Mouse (Mus musculus): ENCODE measurements around the gene Atp6v1fnb. TPM values are rescaled to one million over a fixed set of nuclear protein-coding genes. Genes with fewer than 3 reads are reported as not detected.
A peak's percentile ranks its signal among the peaks of the same experiment; 100 is the strongest.

The Atp6v1fnb gene
- polyA plus RNA-seq, 1 experiment from 2014 or later = not detected

DNA sequence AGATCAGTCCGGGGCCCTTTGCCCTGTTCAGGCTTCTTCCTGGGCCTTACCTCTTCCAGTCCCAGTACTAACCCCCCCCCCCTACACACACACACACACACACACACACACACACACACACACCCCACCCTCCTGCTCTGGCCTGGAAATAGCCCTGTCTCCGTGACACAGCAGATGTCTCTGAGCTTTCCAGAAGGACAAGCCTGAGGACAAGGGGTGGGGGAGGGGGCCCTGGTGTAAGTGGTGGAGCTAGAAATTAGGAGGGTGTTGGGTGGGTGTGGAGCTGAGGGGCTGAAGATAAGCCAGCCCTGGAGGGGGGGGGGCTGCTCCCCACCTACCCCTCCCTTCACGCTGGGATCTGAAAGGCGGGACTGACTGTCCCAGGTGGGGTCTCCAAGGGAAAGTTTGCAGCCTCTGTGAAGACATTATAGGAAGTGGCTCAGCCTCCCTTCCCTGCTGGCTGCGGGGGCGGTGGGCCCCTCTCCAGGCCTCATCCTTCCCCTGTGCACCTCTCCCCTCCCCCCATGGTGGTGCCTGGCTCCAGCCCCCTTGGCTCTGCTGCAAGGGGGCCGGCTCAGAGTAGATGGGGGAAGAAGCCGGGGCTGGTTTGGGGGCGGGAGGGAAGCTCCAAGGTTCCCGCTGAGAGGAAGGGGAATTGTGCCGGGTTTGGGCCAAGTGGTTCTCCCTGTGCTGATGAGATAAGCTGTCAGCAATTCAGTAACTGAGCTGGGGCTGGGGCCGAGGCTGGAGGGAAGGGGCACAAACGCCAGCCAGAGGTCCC is 36.1 kb upstream of the Atp6v1fnb start:
- Histone ChIP-seq H3K4me2 (peak overlapping the region; percentile 82), H3K4me1 (peaks cover 70% of the 10 kb centered on the region), H3K9ac (peak overlapping the region; percentile 18; the same call in 1 of the 2 replicates), H3K27me3 (peaks cover 12% of the 10 kb centered on the region; the same call in 1 of the 2 replicates), H3K27ac (peak overlapping the region; percentile 87), H3K36me3 (peaks cover 23% of the 10 kb centered on the region), H3K4me3 (peak overlapping the region; percentile 61), H3K9me3 (no peaks in the 10 kb centered on the region)
- WGBS = 6% methylated on average over 13 of the region's 13 CpGs
- ATAC-seq (ENCODE audit: insufficient number of reproducible peaks, low FRiP score, low TSS enrichment, low read depth) = peak; percentile 70

- Histone ChIP-seq H3K9ac (no peak overlapping the region), H3K36me3 (peaks cover 32% of the 10 kb centered on the region), H3K4me1 (peaks cover 65% of the 10 kb centered on the region), H3K9me3 (no peaks in the 10 kb centered on the region), H3K27me3 (peaks cover 12% of the 10 kb centered on the region; the same call in 1 of the 2 replicates), H3K27ac (peak overlapping the region; percentile 87), H3K4me2 (peak overlapping the region; percentile 82), H3K4me3 (peak overlapping the region; percentile 61)
- peak; percentile 55 for ATAC-seq (ENCODE audit: insufficient number of reproducible peaks, low FRiP score, low TSS enrichment, low read depth)
- WGBS = 14% methylated on average over 6 of the region's 6 CpGs
These were observed 35.2 kb upstream of the Atp6v1fnb start for GRCm38 (mm10) chr6:29435940-29436451.

GRCm38 (mm10) chr6:29436461-29436934 is 34.7 kb upstream of the Atp6v1fnb start:
- peak overlapping the region; percentile 82 for H3K4me2 ChIP-seq
- H3K36me3 ChIP-seq = peaks cover 37% of the 10 kb centered on the region
- peaks cover 12% of the 10 kb centered on the region; the same call in 1 of the 2 replicates for H3K27me3 ChIP-seq
- peak overlapping the region; percentile 61 for H3K4me3 ChIP-seq
- no peak for ATAC-seq (ENCODE audit: insufficient number of reproducible peaks, low FRiP score, low TSS enrichment, low read depth)
- H3K27ac ChIP-seq = peak overlapping the region; percentile 87
- H3K9ac ChIP-seq = 0 out of 2 replicates have a peak overlapping the region, but pooled peaks have one; percentile 21
- no peaks in the 10 kb centered on the region for H3K9me3 ChIP-seq
- peaks cover 61% of the 10 kb centered on the region for H3K4me1 ChIP-seq
- 11% methylated on average over 11 of the region's 11 CpGs for WGBS

- Histone ChIP-seq H3K4me1 (peaks cover 36% of the 10 kb centered on the region), H3K27me3 (peaks cover 6% of the 10 kb centered on the region; the same call in 1 of the 2 replicates), H3K9ac (no peak overlapping the region), H3K36me3 (peaks cover 64% of the 10 kb centered on the region), H3K4me3 (no peak overlapping the region), H3K4me2 (no peak overlapping the region), H3K27ac (no peak overlapping the region), H3K9me3 (no peaks in the 10 kb centered on the region)
- 62% methylated on average over 4 of the region's 4 CpGs for WGBS
- no peak for ATAC-seq (ENCODE audit: insufficient number of reproducible peaks, low FRiP score, low TSS enrichment, low read depth)
These were observed 32.0 kb upstream of the Atp6v1fnb start for GRCm38 (mm10) chr6:29439251-29439650.

DNA sequence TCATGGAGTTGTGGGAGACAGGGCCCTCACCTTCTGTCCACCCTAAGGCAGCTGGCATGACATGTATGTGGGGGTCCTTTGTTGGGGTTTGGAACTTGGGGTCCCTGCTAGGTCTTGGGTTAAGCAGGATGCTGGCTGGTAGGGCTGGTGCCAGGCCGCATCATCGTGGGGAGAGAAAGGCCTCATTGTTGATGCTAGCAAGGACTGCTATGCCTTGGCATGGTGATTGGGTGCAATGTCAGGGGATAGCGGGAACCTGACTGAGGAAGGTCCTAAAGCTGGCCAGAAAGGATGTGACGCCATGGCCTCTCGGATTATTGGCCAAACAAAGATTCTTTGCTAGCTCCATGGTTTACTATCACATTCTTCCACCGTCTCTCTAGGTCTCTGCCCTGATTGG is 31.4 kb upstream of the Atp6v1fnb start:
- 88% methylated on average over 6 of the region's 6 CpGs for WGBS
- Histone ChIP-seq H3K36me3 (peaks cover 69% of the 10 kb centered on the region), H3K27ac (no peak overlapping the region)

GRCm38 (mm10) chr6:29444773-29445172 is 26.5 kb upstream of the Atp6v1fnb start:
- Histone ChIP-seq H3K4me2 (no peak overlapping the region), H3K36me3 (peaks cover 95% of the 10 kb centered on the region), H3K27me3 (no peaks in the 10 kb centered on the region), H3K9me3 (no peaks in the 10 kb centered on the region), H3K4me1 (no peaks in the 10 kb centered on the region), H3K9ac (no peak overlapping the region), H3K4me3 (no peak overlapping the region), H3K27ac (no peak overlapping the region)
- WGBS = 70% methylated on average over 11 of the region's 11 CpGs
- no peak for ATAC-seq (ENCODE audit: insufficient number of reproducible peaks, low FRiP score, low TSS enrichment, low read depth)

More for the DNA sequence above, 31.4 kb upstream of the Atp6v1fnb start:
- Histone ChIP-seq H3K4me3 (no peak overlapping the region), H3K4me1 (peaks cover 31% of the 10 kb centered on the region), H3K9me3 (no peaks in the 10 kb centered on the region), H3K27me3 (0 out of 2 replicates have a peak, but pooled peaks cover 3% of the 10 kb centered on the region), H3K9ac (no peak overlapping the region), H3K4me2 (no peak overlapping the region)
- no peak for ATAC-seq (ENCODE audit: insufficient number of reproducible peaks, low FRiP score, low TSS enrichment, low read depth)

DNA sequence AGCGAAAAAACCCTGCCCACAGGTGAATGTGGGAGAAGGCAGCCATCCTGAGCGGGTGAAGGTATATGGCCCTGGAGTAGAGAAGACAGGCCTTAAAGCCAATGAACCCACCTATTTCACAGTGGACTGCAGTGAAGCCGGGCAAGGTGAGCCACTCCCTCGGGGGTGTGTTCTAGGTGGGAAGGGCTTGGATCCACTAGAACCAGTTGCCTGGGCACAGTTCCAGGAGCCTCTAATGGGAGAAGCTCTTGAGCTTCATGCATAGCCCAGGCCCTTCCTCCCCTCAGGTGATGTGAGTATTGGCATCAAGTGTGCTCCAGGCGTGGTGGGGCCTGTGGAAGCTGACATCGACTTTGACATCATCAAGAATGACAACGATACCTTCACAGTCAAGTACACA is 25.9 kb upstream of the Atp6v1fnb start:
- Histone ChIP-seq H3K36me3 (peaks cover 95% of the 10 kb centered on the region), H3K27me3 (no peaks in the 10 kb centered on the region), H3K4me2 (no peak overlapping the region), H3K9me3 (no peaks in the 10 kb centered on the region), H3K9ac (no peak overlapping the region), H3K4me1 (no peaks in the 10 kb centered on the region), H3K4me3 (no peak overlapping the region), H3K27ac (no peak overlapping the region)
- WGBS = 86% methylated on average over 7 of the region's 7 CpGs
- no peak for ATAC-seq (ENCODE audit: insufficient number of reproducible peaks, low FRiP score, low TSS enrichment, low read depth)

DNA sequence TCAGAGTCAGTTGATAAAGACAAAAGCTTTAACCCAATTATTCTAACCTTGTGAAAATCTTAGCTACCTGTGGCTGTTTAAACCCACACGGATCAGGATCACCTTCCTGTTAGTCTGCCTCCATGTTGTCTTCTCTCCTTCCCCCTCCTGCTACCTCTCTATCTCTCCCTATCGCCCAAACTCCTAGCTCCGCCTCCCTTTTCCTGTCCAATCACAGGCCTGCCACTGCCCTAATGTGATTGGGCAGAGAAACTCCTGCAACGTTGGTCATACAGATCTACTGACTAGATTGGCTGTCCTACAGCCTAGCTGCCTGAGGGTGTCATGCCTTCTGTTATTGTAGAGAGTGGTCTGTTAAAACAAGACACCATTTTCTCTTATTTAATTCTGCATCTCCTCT is 21.4 kb upstream of the Atp6v1fnb start:
- no peaks in the 10 kb centered on the region for H3K27me3 ChIP-seq
- no peak overlapping the region for H3K9ac ChIP-seq
- H3K27ac ChIP-seq = no peak overlapping the region
- H3K9me3 ChIP-seq = no peaks in the 10 kb centered on the region
- no peaks in the 10 kb centered on the region for H3K4me1 ChIP-seq
- ATAC-seq (ENCODE audit: insufficient number of reproducible peaks, low FRiP score, low TSS enrichment, low read depth) = no peak
- peaks cover 94% of the 10 kb centered on the region for H3K36me3 ChIP-seq
- WGBS = 35% methylated on average over 4 of the region's 4 CpGs
- no peak overlapping the region for H3K4me3 ChIP-seq
- no peak overlapping the region for H3K4me2 ChIP-seq

DNA sequence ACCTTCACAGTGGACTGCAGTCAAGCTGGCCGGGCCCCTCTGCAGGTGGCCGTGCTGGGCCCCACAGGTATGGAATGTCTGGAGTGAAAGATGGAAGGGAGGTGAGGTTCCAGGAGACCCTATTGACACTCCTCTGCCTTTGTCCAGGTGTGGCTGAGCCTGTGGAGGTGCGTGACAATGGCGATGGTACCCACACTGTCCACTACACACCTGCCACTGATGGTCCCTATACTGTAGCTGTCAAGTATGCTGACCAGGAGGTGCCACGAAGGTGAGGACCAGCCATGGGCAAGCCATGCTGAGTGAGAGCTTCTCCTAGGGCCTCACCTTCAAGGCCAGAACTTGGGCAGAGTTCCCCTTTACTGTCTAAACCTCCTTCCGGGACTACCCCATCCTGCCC is 20.6 kb upstream of the Atp6v1fnb start:
- Histone ChIP-seq H3K27ac (no peak overlapping the region), H3K4me2 (no peak overlapping the region), H3K9ac (no peak overlapping the region), H3K36me3 (peaks cover 94% of the 10 kb centered on the region), H3K4me3 (no peak overlapping the region), H3K27me3 (no peaks in the 10 kb centered on the region), H3K9me3 (no peaks in the 10 kb centered on the region), H3K4me1 (no peaks in the 10 kb centered on the region)
- no peak for ATAC-seq (ENCODE audit: insufficient number of reproducible peaks, low FRiP score, low TSS enrichment, low read depth)
- WGBS = 95% methylated on average over 6 of the region's 6 CpGs

GRCm38 (mm10) chr6:29461502-29461901 is 9.7 kb upstream of the Atp6v1fnb start:
- Histone ChIP-seq H3K9me3 (no peaks in the 10 kb centered on the region), H3K27me3 (no peaks in the 10 kb centered on the region), H3K36me3 (peaks cover 43% of the 10 kb centered on the region), H3K4me1 (no peaks in the 10 kb centered on the region), H3K4me3 (no peak overlapping the region), H3K9ac (no peak overlapping the region), H3K27ac (no peak overlapping the region), H3K4me2 (no peak overlapping the region)
- WGBS = 51% methylated on average over 7 of the region's 7 CpGs
- ATAC-seq (ENCODE audit: insufficient number of reproducible peaks, low FRiP score, low TSS enrichment, low read depth) = no peak

GRCm38 (mm10) chr6:29463388-29463787 is 7.8 kb upstream of the Atp6v1fnb start:
- no peak overlapping the region for H3K9ac ChIP-seq
- H3K4me2 ChIP-seq = no peak overlapping the region
- H3K9me3 ChIP-seq = no peaks in the 10 kb centered on the region
- no peak overlapping the region for H3K27ac ChIP-seq
- H3K27me3 ChIP-seq = no peaks in the 10 kb centered on the region
- no peak for ATAC-seq (ENCODE audit: insufficient number of reproducible peaks, low FRiP score, low TSS enrichment, low read depth)
- H3K4me3 ChIP-seq = no peak overlapping the region
- H3K36me3 ChIP-seq = peaks cover 26% of the 10 kb centered on the region
- 81% methylated on average over 3 of the region's 3 CpGs for WGBS
- H3K4me1 ChIP-seq = peaks cover 3% of the 10 kb centered on the region

Measured in limb, embryonic 15.5 days (tissue).